Mouse (Mus musculus): ENCODE data around the gene Ribc1.

Ribc1 gene

GRCm38 (mm10) chrX:152016151-152017145, at the start of gene Ribc1, which contains the start of gene Smc1a:
Ribc1 (minus strand) TSS chrX:152016295.
Smc1a (plus strand) TSS chrX:152016428.
- peak; percentile 99 for DNase-seq

GRCm38 (mm10) chrX:152065674-152066073, 49.6 kb upstream of the Ribc1 start:
- DNase-seq = no peak

- no peak for DNase-seq
Measured at GRCm38 (mm10) chrX:152054094-152054493, 38.0 kb upstream of the Ribc1 start.

- DNase-seq = no peak
Measured at GRCm38 (mm10) chrX:152052546-152052945, 36.5 kb upstream of the Ribc1 start.

- no peak for DNase-seq
Measured at GRCm38 (mm10) chrX:152047230-152047629, 31.1 kb upstream of the Ribc1 start.

GRCm38 (mm10) chrX:152039865-152040264, 23.8 kb upstream of the Ribc1 start:
- DNase-seq = no peak

GRCm38 (mm10) chrX:152019294-152019693, 3.2 kb upstream of the Ribc1 start:
- no peak for DNase-seq

- no peak for DNase-seq
Measured at GRCm38 (mm10) chrX:152017186-152017585, 1.1 kb upstream of the Ribc1 start.

GRCm38 (mm10) chrX:152015752-152016150, 344 bp downstream of the Ribc1 start:
- no peak for DNase-seq

- DNase-seq = no peak
Measured at GRCm38 (mm10) chrX:152007863-152008262, 8.2 kb downstream of the Ribc1 start.

GRCm38 (mm10) chrX:152002865-152003264, 13.2 kb downstream of the Ribc1 start:
- no peak for DNase-seq

GRCm38 (mm10) chrX:152001737-152002710, 14.1 kb downstream of the Ribc1 start, which contains the start of gene Hsd17b10:
Hsd17b10 (plus strand) TSS chrX:152001845.
- peak; percentile 99 for DNase-seq

GRCm38 (mm10) chrX:152001182-152001684, 14.9 kb downstream of the Ribc1 start:
- no peak for DNase-seq

- DNase-seq = no peak
Measured at GRCm38 (mm10) chrX:151999006-151999710, 16.9 kb downstream of the Ribc1 start.

Data from heart, adult 11 months (tissue).